Mouse (Mus musculus) ES-Bruce4 (cell line): Measurements from ENCODE around the gene Fam169b. TPM values are rescaled to one million over a fixed set of nuclear protein-coding genes. Genes with fewer than 3 reads are reported as not detected.
A peak's percentile ranks its signal among the peaks of the same experiment; 100 is the strongest.

Experiments used
- H3K27ac ChIP-seq: 2 replicates; pipeline ENCODE4 v1.5.1; 2012; ENCODE audit warnings: low read length, inconsistent platforms; ENCODE audit not compliant: insufficient read depth
- H3K27me3 ChIP-seq: 2 replicates; pipeline ENCODE4 v1.6.1; 2012; ENCODE audit warnings: mild to moderate bottlenecking, low read length, inconsistent platforms; ENCODE audit not compliant: control insufficient read depth, poor library complexity, insufficient read depth, severe bottlenecking
- H3K36me3 ChIP-seq: 2 replicates; pipeline ENCODE4 v1.6.1; 2012; ENCODE audit warnings: inconsistent platforms, mild to moderate bottlenecking, low read length, moderate library complexity; ENCODE audit not compliant: control insufficient read depth, poor library complexity, insufficient read depth, severe bottlenecking
- H3K4me1 ChIP-seq: one replicate; pipeline ENCODE4 v1.8.1; 2011; ENCODE audit warnings: low read length; ENCODE audit not compliant: control insufficient read depth, insufficient read depth
- H3K4me3 ChIP-seq: 2 replicates; pipeline ENCODE4 v1.5.1; 2011; ENCODE audit warnings: low read depth, mild to moderate bottlenecking, low read length
- H3K9ac ChIP-seq: 2 replicates; pipeline ENCODE4 v1.6.1; 2012; ENCODE audit warnings: low read depth, mild to moderate bottlenecking, inconsistent platforms; ENCODE audit not compliant: poor library complexity, severe bottlenecking
- H3K9me3 ChIP-seq: replicated peaks from 2 replicates; pipeline ENCODE4 v1.6.1; 2012; ENCODE audit warnings: mild to moderate bottlenecking, low read length, inconsistent platforms; ENCODE audit not compliant: control insufficient read depth, poor library complexity, insufficient read depth, severe bottlenecking
- CTCF ChIP-seq: IDR thresholded peaks from one replicate; pipeline ENCODE4 v1.8.1; 2011; ENCODE audit warnings: low read depth, low read length
- EP300 ChIP-seq: IDR thresholded peaks from 2 replicates; pipeline ENCODE4 v1.6.1; 2011; ENCODE audit warnings: low read depth, low read length; ENCODE audit not compliant: insufficient read depth
- POLR2A ChIP-seq: IDR thresholded peaks from one replicate; pipeline ENCODE4 v1.8.1; 2011; ENCODE audit warnings: low read length; ENCODE audit not compliant: insufficient read depth
- polyA plus RNA-seq: library from polyadenylated mRNA; stranded (reverse); fragments of >200 nt; gene quantifications from 2 replicates; pipeline ENCODE4 v1.2.4, GENCODE M21; 2011; ENCODE audit warnings: low read depth; ENCODE audit not compliant: missing spikeins, insufficient read depth, insufficient read length

Gene Fam169b
- polyA plus RNA-seq, 1 experiment = 7.5 TPM

DNA sequence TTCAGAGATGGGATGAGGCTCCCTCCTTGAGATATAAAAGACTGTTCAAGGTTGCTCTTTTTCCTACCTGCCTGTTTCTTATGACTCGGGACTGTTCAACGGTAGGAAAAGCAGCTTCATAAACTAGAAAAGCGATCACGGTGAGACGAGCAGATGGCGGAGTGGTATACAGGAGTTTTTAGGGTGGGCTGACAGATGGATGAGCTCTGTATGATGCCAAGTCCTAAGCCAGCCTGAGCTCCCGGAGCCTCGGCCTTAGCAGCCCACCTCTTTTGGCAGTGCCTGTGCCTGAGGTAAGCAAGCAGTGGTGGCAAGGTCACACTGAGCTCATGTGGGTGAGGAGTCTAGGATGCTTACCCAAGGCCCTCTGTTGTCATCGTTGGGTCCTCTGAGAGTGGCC is 42.8 kb upstream of the Fam169b start:
- Histone ChIP-seq H3K4me1 (peaks cover 3% of the 10 kb centered on the region), H3K27ac (no peak overlapping the region), H3K9me3 (no peaks in the 10 kb centered on the region), H3K36me3 (no peaks in the 10 kb centered on the region), H3K27me3 (no peaks in the 10 kb centered on the region), H3K9ac (no peak overlapping the region), H3K4me3 (no peak overlapping the region)
- TF ChIP-seq POLR2A (no peak), CTCF (no peak), EP300 (no peak)

DNA sequence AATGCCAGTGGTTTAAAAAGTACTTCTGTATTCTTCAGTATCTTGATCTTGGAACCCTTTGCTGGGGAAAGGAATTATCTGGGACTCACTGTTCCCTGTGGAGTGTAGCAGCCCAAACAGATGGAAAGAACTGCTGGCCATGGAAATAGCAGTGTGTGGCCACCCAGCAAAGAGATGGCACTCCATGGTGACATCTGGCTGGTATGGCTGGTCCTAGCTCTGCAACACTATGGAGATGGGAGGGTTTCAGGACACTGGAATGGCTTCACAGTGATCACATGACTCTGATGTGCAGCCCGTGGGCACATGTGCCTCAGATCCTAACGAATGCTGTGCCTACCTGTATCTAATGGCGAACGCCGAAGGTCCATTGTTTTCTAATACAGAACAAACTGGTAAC is 41.1 kb upstream of the Fam169b start:
- Histone ChIP-seq H3K36me3 (no peaks in the 10 kb centered on the region), H3K27ac (no peak overlapping the region), H3K27me3 (no peaks in the 10 kb centered on the region), H3K4me3 (no peak overlapping the region), H3K9ac (no peak overlapping the region), H3K4me1 (no peaks in the 10 kb centered on the region), H3K9me3 (no peaks in the 10 kb centered on the region)
- TF ChIP-seq CTCF (no peak), POLR2A (no peak), EP300 (no peak)

DNA sequence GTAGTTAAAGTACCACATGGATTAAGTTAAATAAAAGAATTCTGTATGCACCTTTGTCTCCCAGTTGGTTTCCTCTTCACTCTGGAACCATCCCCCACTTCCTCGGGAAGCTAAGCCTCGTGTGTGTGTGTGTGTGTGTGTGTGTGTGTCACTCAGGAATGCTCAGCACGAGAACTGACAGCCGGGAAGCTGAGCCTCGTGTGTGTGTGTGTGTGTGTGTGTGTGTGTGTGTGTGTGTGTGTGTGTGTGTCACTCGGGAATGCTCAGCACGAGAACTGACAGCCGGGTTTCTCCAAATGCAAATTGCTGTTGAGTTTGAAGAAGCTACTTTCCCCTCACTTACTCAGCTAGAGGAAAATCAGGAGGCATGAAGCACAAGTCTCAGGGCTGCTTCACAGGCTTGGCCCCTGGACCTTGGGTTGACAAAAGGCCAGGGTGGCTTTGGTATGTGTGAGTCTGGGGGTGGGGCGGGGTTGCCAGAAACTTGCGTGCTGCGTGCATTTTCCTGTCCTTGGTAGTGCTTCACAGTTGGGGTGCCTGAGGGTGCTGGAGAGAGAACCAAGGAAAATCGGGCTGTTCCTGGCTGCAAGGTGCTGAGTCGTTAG is 39.9 kb upstream of the Fam169b start:
- TF ChIP-seq POLR2A (no peak), EP300 (no peak), CTCF (no peak)
- Histone ChIP-seq H3K4me3 (no peak overlapping the region), H3K27ac (no peak overlapping the region), H3K4me1 (no peaks in the 10 kb centered on the region), H3K9me3 (no peaks in the 10 kb centered on the region), H3K36me3 (no peaks in the 10 kb centered on the region), H3K27me3 (no peaks in the 10 kb centered on the region), H3K9ac (no peak overlapping the region)

DNA sequence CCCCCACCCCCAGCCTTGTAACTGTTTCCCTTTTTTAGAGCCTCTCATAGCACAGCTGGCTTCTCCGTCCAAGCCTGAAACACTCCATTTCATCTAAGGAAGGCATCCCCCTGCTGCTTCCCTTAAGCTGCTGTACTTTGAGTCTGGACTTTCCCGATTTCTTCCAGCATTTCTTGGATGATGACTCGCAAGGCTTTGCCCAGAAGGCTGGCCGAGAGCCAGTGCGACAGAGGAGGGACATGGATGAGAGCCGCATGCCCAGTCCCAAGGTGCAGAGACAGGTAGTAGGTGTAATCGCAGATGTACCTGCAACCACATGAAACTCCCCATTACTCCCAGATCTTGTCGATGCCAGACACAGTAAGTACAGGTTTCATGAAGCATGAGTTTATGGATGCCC is 36.8 kb upstream of the Fam169b start:
- no peaks in the 10 kb centered on the region for H3K9me3 ChIP-seq
- H3K4me3 ChIP-seq = no peak overlapping the region
- no peaks in the 10 kb centered on the region for H3K36me3 ChIP-seq
- H3K27me3 ChIP-seq = no peaks in the 10 kb centered on the region
- TF ChIP-seq EP300 (no peak), POLR2A (no peak), CTCF (no peak)
- no peak overlapping the region for H3K27ac ChIP-seq
- H3K9ac ChIP-seq = no peak overlapping the region
- H3K4me1 ChIP-seq = peaks cover 10% of the 10 kb centered on the region

DNA sequence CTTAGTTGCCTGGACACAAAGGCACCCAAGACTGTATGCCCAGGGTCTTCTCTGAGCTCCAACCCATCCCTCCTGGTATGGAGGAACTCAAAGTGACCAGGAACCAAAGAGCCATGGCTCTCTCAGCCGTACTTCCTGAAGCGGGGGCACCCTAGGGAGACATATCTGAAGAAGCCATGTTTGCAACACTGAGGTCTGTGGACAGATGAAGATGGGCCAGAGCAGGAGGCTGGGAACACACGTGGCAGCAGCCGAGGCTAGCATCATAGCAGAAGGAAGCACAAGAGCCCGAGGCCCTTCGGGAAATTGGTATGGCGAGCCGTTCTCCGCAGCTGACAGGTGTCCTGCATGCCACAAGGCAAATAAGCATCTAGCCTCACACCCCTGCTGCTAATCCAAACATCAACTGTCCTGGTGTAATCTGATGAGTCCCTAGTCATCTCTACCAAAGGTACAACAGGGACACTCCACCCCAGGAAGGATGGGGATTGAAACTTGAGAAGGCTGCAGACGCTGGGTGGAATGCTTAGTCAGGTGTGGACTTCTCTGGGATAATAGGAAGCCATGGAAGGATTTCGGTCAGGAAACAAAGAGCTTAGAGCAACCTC is 34.3 kb upstream of the Fam169b start:
- peaks cover 10% of the 10 kb centered on the region for H3K4me1 ChIP-seq
- no peaks in the 10 kb centered on the region for H3K27me3 ChIP-seq
- H3K9me3 ChIP-seq = no peaks in the 10 kb centered on the region
- peak overlapping the region; percentile 15; the same call in 1 of the 2 replicates for H3K4me3 ChIP-seq
- TF ChIP-seq EP300 (peak; percentile 56; the same call in 1 of the 2 replicates), POLR2A (no peak), CTCF (no peak)
- no peak overlapping the region for H3K9ac ChIP-seq
- H3K27ac ChIP-seq = no peak overlapping the region
- no peaks in the 10 kb centered on the region for H3K36me3 ChIP-seq

GRCm38 (mm10) chr7:68241205-68241604 is 32.4 kb upstream of the Fam169b start:
- Histone ChIP-seq H3K27me3 (no peaks in the 10 kb centered on the region), H3K36me3 (no peaks in the 10 kb centered on the region), H3K27ac (no peak overlapping the region), H3K4me3 (no peak overlapping the region), H3K9me3 (no peaks in the 10 kb centered on the region), H3K9ac (no peak overlapping the region), H3K4me1 (peaks cover 12% of the 10 kb centered on the region)
- TF ChIP-seq EP300 = no peak
- TF ChIP-seq CTCF = no peak
- TF ChIP-seq POLR2A = no peak
